Mouse (Mus musculus) layer of hippocampus, postnatal 14 days (tissue): ENCODE results near the gene Pgam1. TPM values are rescaled to one million over a fixed set of nuclear protein-coding genes. Genes with fewer than 3 reads are reported as not detected.
"Not testable (repeated sequence)": the region's sequence is repeated elsewhere in the genome, so short reads cannot be mapped to it uniquely, and the experiment has no call there.

Source experiments
- DNase-seq, 2 experiments: peaks; one replicate each; pipeline ENCODE4 v3.0.0; 2021 to 2022; ENCODE audit warnings: low spot score in 2 of 2, mixed read lengths in 1 of 2
- long read RNA-seq, 2 experiments: library from polyadenylated mRNA; stranded (forward); transcript quantifications; one replicate each; pipeline ENCODE4 v2.0.0; 2021
- total RNA-seq, 2 experiments: library from RNA; stranded (reverse); gene quantifications; 2 replicates each; pipeline ENCODE4 v1.2.3; 2021

The Pgam1 gene
- 100 to 1,000 TPM; 569 to 570 TPM for total RNA-seq
- long read RNA-seq, experiment 1, transcript Pgam1-201 (4 exons, 1,775 nt) = major isoform, 759 of 774 reads
- long read RNA-seq, experiment 1, partial matches to known transcripts = 13 of 774 reads
- long read RNA-seq, experiment 1, other reads (novel, unspliced or antisense) = 2 of 774 reads
- long read RNA-seq, experiment 2, transcript Pgam1-201 (4 exons, 1,775 nt) = major isoform, 962 of 989 reads
- long read RNA-seq, experiment 2, partial matches to known transcripts = 23 of 989 reads
- long read RNA-seq, experiment 2, other reads (novel, unspliced or antisense) = 4 of 989 reads

DNA sequence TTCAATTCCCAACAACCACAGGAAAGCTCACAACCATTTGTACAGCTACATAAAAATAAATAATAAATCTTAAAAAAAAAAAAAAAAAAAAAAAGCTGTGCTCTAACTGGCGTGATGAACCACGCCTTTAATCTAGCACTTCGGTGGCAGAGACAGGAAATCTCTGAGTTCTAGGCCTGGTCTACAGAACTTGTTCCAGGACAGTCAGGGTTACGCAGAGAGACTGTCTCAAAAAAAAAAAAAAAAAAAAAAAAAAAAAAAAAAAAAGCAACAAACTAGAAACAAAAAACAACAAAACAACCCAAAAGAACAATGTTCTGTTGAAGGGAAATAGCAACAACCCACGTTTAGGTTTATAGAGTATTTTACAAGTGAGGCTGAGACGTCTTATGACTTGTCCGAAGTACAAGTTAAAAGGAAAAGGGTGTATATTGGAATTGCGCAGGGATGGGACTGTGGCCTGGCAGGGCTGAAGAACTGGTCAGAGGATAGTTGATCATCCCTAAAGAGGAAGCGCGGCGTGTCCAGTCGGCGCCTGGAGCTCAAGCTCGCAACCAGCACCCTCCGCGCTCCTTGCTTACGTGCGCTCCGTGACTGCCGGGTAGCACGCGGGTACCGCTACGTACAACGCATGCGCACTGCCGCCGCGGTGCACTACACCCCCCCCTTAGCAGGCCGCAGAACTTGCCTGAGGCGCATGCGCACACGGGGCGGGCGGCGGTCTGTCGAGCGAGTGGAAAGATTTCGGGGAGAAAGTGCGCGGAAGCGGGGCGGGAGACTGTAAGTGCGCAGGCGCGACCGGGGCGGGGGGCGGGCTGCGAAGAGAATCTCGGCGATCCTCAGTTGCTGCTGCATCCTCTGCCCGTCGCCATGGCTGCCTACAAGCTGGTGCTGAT lies at the start of gene Pgam1:
Pgam1 (plus strand) TSS at position 746 of the 896 bp plus-strand sequence.
- DNase-seq = peak; percentile 94 to 98

DNA sequence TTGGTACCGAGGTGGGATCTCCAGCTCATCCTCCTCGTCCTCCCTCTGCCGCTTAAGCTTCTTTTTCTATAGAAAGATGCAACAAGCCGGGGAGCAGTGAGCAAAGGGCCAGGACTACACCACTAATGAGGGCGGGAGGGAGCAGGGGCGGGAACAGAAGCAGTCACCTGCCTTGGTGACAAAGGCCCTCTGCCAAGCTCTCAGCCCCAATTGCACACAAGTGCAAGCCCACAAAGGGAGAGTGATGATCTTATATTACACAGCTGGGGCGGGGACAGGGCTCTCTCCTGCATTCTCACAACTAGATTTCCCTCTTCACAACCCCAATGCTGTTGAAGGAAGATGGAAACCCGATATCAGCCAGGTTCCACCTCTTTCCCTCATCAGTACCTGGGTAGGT lies 45.0 kb upstream of the Pgam1 start:
- DNase-seq = no peak

DNA sequence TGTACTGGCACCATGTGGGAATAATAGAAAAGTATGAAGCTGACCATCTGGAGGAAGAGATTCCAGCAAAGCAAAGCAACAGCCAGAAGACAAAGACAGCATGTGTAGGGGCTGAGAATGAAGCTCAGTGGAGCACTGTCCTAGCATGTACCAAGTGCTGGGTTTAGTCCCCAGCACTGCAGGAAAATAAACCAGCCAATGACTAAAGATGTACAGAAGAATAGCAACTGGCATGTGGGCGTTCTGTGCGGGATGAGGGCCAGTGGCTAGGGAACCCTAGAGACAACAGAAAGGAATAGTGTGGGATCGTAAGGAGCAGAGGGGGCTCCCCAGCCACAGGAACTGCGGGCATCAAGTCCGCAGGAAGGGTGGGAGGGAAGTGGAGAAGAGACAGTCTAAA lies 42.4 kb upstream of the Pgam1 start:
- peak in 1 of 2 experiments; percentile 13 for DNase-seq

DNA sequence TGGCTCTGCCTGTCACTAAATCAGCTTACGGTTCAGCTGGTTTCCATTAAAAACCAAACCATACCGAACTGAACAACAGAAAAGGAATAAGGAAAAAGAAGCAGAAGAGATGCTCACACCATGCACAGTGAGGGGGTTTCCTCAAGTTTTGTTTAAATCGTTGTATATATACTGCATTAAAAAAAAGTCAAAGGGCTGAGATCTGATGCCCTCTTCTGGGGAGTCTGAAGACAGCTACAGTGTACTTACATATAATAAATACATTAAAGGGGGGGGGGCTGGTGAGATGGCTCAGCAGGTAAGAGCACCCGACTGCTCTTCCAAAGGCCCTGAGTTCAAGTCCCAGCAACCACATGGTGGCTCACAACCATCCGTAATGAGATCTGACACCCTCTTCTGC lies 41.8 kb upstream of the Pgam1 start:
- DNase-seq = not testable (repeated sequence)

DNA sequence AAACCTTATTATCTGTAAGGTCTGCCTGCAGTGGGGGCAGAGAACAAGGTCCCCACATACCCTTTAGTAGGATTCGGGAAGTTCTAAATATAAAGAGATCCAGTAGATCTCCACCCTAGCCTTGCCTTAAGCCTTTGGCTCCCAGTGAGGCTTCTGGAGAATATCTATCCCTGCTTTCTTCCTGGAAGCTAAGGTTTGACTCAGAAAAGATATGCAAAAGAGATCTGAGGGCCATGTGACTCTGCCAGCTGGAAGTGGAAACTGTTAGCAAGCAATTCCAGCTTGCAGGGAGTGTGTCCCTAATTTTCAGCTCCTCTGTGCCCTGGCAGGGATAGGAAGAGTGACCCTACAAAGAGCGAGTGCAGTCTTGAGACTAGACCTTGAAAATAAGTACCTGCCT lies 39.4 kb upstream of the Pgam1 start:
- no peak for DNase-seq

DNA sequence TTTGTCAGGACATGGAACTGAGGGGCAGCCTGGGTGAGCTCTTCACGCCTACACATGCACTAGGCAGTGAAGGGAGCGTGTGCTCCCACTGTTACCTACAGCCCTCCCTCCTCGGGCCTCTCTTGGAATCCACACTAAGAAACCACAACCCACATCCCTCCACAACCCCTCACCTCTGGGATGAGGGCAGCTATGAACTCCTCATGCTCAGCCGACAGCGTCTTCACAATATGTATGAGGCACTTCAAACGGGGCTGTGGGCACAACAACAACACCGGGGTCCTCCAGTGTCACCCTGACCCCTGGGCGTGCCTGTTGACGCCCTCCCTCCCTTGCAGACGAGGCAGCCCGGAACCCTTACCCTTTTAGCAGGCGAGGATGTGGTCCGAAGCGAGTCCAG lies 37.4 kb upstream of the Pgam1 start:
- no peak for DNase-seq

DNA sequence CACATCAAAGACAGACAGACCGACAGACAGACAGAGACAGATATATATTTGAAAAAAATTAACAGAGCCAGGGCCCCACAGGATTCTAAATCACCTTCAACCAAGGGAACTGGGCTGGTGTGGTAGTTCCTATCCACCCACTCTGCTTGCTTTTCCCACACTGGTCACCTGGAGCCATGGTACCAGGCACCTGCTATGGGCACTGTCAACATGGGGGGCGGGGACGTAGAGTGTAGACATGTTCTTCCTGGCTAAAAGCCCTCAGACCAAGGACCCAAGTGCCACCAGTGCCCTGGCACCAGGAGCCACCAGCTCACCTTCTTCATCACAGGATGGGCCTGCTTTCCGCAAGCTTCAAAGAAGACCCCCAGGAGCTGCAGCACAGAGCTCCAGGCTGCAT lies 29.9 kb upstream of the Pgam1 start:
- DNase-seq = no peak

DNA sequence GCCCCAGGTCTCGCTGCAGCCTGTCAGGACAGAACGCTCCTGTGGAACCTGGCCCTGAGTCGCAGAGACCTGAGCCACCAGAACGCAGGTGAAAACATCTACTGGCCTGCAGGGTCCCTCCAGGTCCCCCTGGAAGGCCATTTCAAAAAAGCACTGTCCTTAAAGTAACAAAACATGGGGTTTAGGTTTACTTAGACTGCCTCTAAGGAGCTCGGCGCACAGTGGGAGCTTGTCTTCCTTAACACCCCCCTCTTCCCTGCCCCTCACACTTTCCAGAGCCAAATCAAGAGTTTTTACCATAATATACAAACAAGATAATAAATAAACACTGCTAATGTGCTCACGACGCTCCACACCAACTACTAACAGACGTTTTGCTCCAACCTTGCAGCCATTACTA lies 27.8 kb upstream of the Pgam1 start:
- no peak for DNase-seq

DNA sequence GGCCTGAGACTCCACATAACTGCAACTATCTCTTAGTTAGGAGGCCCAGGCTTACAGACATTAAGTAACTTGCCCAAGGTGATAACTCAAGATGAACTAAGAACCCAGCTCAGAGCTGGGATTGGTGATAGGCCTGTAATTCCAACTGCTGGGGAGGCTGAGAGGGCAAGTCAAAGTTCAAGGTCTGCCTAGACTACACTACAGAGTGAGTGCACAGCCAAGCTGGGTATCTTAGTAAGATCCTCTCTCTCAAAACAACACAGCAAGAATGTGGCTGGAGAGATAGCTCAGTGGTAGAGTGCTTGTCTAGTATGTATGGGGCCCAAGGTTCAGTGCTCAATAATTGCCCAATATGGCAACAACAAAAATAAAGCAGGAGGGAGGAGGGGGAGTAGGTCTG lies 23.5 kb upstream of the Pgam1 start:
- DNase-seq = no peak

DNA sequence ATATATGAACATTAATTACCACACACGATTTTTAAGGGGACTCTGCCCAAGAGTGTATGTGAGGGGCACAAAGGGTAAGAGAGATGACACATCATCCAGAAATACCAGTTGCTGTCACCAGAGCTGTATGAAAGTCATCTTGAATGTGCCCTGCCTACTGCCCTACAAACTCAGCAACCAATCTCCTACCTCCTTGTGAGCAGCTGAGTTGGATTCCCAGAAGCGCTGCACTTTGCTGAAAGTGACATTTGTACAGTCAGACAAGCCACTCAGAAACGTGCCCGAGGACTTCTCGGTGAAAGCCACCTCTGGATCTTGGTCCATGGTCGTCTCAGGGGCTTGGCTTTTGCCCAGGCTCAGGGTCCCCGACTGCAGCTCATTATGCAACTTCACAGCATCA lies 16.8 kb upstream of the Pgam1 start:
- no peak for DNase-seq

DNA sequence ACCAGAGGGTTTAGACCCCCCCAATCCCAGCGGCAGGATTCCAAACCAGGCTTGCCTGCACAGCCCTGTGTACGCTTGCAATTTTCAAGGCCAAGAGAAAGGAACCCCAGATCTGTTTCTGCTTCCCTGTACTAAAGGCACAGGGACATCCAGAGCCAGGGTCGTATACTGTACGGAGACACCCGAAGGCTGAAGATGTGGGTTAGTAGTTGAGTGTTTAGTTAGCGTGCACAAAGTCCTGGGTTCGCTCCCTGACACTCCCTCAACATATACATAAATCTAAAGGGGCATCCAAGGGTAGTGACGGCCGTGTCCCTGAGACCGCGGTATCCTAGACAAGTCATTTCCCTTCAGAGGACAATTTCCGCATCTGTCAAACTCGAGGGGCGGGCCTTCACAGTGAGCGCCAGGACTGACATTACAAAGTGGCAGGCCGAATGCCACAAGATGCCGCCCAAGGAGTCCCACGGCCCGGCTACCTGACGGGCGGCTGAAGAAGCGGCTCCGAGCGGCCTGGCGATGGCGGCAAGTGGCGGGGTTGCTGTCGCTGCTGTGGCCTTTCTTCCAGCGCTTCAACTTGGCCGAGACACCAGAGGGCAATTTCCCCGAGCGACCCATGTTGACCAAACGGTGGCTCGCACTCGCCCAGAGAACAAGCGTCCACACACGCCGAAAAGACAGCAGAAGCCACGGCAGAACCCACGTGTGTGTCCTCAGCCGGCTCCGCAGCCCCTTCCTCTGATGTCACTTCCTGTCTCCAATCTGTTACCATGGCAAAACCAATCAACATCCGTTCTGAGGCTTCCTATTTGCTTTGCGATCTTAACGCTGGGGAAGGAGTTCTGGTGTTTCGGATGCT lies 16.0 kb upstream of the Pgam1 start, which contains the start of gene Rrp12:
Rrp12 (minus strand) TSS at position 714 of the 859 bp plus-strand sequence.
- DNase-seq = peak; percentile 75 to 93

DNA sequence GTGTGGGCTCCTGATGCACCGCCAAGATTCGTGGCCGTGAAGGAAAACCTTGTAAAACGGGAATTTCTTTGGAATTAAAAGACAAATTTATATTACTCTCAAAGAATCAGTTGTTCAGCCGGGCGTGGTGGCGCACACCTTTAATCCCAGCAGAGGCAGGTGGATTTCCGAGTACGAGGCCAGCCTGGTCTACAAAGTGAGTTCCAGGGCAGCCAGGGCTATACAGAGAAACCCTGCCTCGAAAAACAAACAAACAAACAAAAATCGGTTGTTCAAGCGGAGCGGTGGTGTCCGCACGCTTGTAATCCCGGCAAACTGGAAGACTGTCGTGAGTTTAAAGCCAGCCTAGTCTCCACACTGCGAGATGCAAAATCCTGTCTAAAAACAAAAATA lies 15.4 kb upstream of the Pgam1 start:
- no peak for DNase-seq

DNA sequence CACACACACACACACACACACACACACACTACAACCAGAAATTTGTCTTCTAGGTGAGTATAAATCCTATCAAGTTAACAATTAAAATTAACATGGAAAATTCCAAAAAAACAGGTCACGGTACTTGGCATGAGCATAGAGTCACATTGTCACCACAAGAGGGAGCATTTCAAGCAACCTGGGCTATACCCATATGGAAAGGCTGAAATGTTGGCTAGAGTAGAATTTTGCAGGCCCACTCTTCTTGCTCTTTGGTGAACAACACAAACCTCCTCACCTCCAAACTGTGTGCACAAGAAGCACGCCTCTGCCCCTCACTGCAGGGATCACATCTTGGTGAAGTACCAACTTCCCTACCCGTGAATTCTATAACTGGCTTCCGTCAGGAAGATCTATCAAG lies 12.9 kb upstream of the Pgam1 start:
- DNase-seq = no peak

DNA sequence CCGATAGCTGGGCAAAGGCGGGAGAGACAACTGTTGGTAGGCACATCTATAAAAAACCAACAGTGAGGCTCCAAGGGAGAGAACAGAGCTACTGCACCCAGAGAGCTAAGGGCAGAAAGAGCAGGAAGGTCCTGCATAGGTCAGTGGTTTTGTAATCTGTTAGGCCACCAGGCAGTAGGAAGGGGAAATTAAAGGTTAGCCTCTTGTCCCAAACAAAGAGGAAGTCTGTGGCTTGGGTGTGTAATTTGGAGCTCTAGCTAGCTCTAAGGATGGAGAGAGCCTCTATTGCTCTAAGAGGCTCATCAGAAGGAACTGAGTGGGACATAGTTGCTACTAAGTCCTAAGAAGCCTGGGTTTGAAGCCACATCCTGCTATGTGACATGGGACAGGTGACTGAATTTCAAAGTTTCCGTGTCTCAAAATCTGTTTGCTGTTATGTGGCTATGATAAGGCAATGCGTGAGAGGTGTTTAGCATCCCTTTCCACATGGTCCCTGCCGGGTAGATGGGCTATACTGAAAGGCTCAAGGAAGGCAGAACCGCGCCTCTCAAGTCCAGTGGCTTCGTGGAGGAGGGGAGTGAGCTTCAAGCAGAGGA lies 11.1 kb upstream of the Pgam1 start:
- no peak for DNase-seq

DNA sequence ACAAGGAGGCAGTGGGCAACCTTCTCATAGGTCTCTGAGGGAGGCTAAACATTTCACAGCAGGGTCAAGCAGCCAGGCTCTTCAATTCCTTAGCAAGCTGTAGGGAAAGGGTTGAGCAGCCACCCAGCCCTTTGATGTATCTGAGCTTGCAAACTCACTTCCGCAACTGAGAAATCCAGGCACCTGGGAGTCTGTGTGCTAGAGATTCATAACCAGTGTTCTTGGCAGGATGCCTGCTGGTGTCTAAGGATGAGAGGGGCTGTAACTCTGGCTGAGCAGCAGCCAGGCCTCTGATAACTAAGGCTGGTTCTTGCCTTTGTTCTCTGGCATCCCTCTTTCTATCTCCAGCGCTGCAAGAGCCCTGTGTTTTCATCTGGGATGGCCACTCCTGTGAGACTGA lies 10.0 kb upstream of the Pgam1 start:
- no peak for DNase-seq

DNA sequence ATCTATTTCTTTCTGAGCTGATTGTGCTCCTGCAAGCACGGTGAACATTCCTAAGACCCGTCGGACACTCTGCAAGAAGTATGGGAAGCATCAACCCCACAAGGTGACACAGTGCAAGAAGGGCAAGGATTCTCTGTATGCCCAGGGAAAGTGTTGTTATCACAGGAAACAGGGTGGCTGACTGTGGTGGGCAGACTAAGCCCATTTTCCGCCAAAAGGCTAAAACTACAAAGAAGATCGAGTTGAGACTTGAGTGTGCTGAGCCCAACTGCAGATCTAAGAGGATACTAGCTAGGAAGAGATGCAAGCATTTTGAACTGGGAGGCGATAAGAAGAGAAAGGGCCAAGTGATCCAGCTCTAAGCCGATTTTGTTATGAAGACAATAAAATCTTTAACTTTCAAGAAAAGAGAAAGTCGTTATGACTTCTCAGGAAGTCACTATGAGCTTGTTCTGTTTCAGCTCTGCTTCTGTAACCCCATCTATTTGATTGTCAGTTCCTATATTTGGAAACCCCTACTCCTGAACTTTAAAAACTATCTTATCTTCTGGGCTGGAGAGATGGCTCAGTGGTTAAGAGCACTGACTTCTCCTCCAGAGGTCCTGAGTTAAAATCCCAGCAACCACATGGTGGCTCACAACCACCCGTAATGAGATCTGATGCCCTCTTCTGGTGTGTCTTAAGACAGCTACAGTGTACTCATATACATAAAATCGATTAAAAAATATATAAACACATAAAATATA lies 8.7 kb upstream of the Pgam1 start:
- DNase-seq = no peak

DNA sequence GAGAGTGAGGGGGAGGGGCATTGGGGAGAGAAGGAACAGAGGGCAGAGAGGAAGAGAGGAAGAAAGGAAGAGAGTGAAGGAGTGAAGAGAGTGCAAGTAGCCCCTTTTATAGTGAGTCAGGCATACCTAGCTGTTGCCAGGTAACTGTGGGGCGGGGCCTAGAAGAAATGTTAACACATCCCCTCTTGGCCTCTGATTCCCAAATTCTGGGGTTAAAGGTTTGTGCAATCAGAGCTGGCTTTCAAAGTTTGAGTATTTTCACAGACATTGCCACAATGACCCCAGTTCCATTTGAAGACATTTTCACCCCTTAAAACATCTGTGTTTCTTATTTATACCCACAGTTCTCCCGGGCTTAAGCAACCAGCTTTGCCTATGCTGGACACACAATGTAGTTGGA lies 6.5 kb upstream of the Pgam1 start:
- no peak for DNase-seq

DNA sequence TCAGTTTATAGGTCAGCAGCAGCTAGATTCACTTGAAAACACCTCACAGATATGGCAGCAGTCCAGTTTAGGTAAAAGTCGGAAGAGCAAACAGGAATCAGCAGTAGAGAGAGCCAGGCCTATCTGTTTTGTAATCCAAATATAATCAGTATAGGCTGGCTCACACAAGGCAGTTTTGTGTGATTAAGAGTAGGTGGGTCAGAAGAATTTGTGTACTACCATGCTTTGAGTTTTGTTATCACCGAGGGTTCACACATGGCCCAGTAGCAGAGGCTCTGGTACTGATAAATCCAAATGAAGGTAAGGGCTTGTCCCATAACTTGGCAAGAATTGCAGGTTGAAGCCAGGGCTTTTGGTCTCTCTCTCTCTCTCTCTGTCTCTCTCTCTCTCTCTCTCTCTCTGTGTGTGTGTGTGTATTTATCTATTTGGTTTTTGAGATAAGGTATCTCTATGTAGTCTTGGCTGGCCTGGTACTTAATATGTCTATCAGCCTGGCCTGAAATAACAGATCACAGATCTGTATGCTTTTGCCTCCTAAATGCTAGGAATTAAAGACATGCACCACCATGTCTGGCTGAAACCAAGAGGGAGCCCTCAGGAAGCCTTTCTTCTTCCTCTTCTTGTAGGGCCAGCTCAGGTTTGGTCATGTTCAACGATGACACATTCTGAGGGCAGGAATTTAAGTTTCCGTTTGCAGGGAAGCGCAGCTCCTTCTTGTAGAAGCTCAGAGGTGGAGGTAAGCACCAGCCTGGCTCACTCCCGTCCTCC lies 5.2 kb upstream of the Pgam1 start:
- no peak for DNase-seq

DNA sequence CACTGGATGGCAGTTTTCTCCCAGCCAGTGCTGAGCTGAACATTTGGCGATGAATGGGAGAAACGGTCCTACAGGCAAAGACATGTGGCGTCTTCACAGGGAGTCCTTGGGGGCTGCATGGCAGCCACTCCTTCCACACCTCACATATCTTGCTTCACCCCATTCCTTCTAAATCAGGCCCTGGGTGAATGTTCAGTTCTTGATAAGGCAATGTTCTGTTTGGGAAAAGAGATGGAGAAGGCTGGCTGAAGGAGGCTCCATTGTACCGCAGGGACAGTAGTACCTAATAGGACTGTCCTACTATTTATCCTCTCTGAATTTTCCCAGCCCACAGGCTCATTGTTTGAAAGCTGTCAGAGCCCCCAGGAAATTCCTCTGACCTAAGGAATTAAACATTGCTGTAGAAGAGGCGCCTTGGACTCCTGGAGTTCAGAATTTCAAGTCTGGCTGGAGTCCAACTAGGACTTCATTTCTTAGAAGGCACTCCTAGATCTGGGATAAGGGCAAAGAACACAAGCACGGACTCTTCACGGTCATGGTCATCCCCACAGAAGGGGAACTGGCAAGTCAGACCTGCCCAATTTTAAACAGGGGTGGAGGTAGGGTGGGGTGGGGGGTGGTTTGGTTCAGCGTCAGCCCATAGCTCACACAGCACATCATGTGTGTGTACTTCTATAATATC lies 4.5 kb upstream of the Pgam1 start:
- no peak for DNase-seq
